Mouse (Mus musculus): ENCODE data around the gene Doxl2.
"Not testable (repeated sequence)": the region's sequence is repeated elsewhere in the genome, so short reads cannot be mapped to it uniquely, and the experiment has no call there.

Gene Doxl2

GRCm38 (mm10) chr6:48974663-48975062, at the start of gene Doxl2:
Gene Doxl2 (plus strand): TSS chr6:48974963.
- DNase-seq (ENCODE audit: low read depth, low spot score): no peak

- no peak for DNase-seq (ENCODE audit: low read depth, low spot score)
Observed at GRCm38 (mm10) chr6:48929595-48929994, 45.2 kb upstream of the Doxl2 start, which contains the start of gene 1600015I10Rik. Gene 1600015I10Rik (plus strand): TSS chr6:48929895.

- DNase-seq (ENCODE audit: low read depth, low spot score): no peak
Observed at GRCm38 (mm10) chr6:48949596-48949995, 25.2 kb upstream of the Doxl2 start.

GRCm38 (mm10) chr6:48950676-48951075, 24.1 kb upstream of the Doxl2 start:
- DNase-seq (ENCODE audit: low read depth, low spot score): no peak

- DNase-seq (ENCODE audit: low read depth, low spot score): no peak
Observed at GRCm38 (mm10) chr6:48951630-48952029, 23.1 kb upstream of the Doxl2 start.

GRCm38 (mm10) chr6:48953220-48953619, 21.5 kb upstream of the Doxl2 start:
- DNase-seq (ENCODE audit: low read depth, low spot score): no peak

- DNase-seq (ENCODE audit: low read depth, low spot score): no peak
Observed at GRCm38 (mm10) chr6:48954211-48954610, 20.6 kb upstream of the Doxl2 start.

GRCm38 (mm10) chr6:48954946-48955345, 19.8 kb upstream of the Doxl2 start:
- peak; percentile 56 for DNase-seq (ENCODE audit: low read depth, low spot score)

GRCm38 (mm10) chr6:48956785-48957184, 18.0 kb upstream of the Doxl2 start:
- no peak for DNase-seq (ENCODE audit: low read depth, low spot score)

GRCm38 (mm10) chr6:48958053-48958452, 16.7 kb upstream of the Doxl2 start:
- DNase-seq (ENCODE audit: low read depth, low spot score): peak; percentile 25

GRCm38 (mm10) chr6:48959151-48959550, 15.6 kb upstream of the Doxl2 start:
- peak; percentile 14 for DNase-seq (ENCODE audit: low read depth, low spot score)

- DNase-seq (ENCODE audit: low read depth, low spot score): not testable (repeated sequence)
Observed at GRCm38 (mm10) chr6:48966696-48967095, 8.1 kb upstream of the Doxl2 start.

- no peak for DNase-seq (ENCODE audit: low read depth, low spot score)
Observed at GRCm38 (mm10) chr6:48967868-48968267, 6.9 kb upstream of the Doxl2 start.

- no peak for DNase-seq (ENCODE audit: low read depth, low spot score)
Observed at GRCm38 (mm10) chr6:48979616-48980015, 4.9 kb downstream of the Doxl2 start.

GRCm38 (mm10) chr6:48982305-48982704, 7.5 kb downstream of the Doxl2 start:
- no peak for DNase-seq (ENCODE audit: low read depth, low spot score)

- DNase-seq (ENCODE audit: low read depth, low spot score): no peak
Observed at GRCm38 (mm10) chr6:48986444-48986990, 11.8 kb downstream of the Doxl2 start, which contains the start of gene Svs1. Gene Svs1 (plus strand): TSS chr6:48986861.

GRCm38 (mm10) chr6:48989971-48990370, 15.2 kb downstream of the Doxl2 start:
- no peak for DNase-seq (ENCODE audit: low read depth, low spot score)

- DNase-seq (ENCODE audit: low read depth, low spot score): no peak
Observed at GRCm38 (mm10) chr6:48991991-48992390, 17.2 kb downstream of the Doxl2 start.

GRCm38 (mm10) chr6:48998186-48998585, 23.4 kb downstream of the Doxl2 start:
- DNase-seq (ENCODE audit: low read depth, low spot score): no peak

GRCm38 (mm10) chr6:48998796-48999195, 24.0 kb downstream of the Doxl2 start:
- no peak for DNase-seq (ENCODE audit: low read depth, low spot score)

GRCm38 (mm10) chr6:49003381-49003780, 28.6 kb downstream of the Doxl2 start:
- DNase-seq (ENCODE audit: low read depth, low spot score): no peak

GRCm38 (mm10) chr6:49007981-49008380, 33.2 kb downstream of the Doxl2 start:
- peak; percentile 84 for DNase-seq (ENCODE audit: low read depth, low spot score)

- DNase-seq (ENCODE audit: low read depth, low spot score): no peak
Observed at GRCm38 (mm10) chr6:49008420-49009160, 33.8 kb downstream of the Doxl2 start.

Measured in mesoderm, embryonic 11.5 days (tissue).